Mouse (Mus musculus): ENCODE data around the gene Irak2. TPM values are rescaled to one million over a fixed set of nuclear protein-coding genes. Genes with fewer than 3 reads are reported as not detected.

Gene Irak2
- polyA plus RNA-seq, 1 experiment from 2014 or later, result 2.6 TPM

GRCm38 (mm10) chr6:113741425-113741824 is 103.2 kb downstream of the Irak2 start:
- ATAC-seq (ENCODE audit: insufficient read depth, low FRiP score, low TSS enrichment) (no peak), DNase-seq (ENCODE audit: low spot score) (no peak)
- Histone ChIP-seq H3K4me1 (ENCODE audit: control insufficient read depth, insufficient read depth, low read length) (no peaks in the 10 kb centered on the region), H3K27me3 (ENCODE audit: control insufficient read depth, insufficient read depth, low read length) (no peaks in the 10 kb centered on the region), H3K9ac (ENCODE audit: low read length) (no peak overlapping the region), H3K4me2 (ENCODE audit: low read depth) (no peak overlapping the region), H3K36me3 (ENCODE audit: control insufficient read depth, insufficient read depth, low read length) (peaks cover 3% of the 10 kb centered on the region), H3K4me3 (ENCODE audit: low read depth, low read length) (no peak overlapping the region), H3K9me3 (ENCODE audit: control insufficient read depth, low read length) (no peaks in the 10 kb centered on the region), H3K27ac (ENCODE audit: low read depth, low read length) (no peak overlapping the region)
- WGBS, result 75% methylated on average over 2 of the region's 2 CpGs

GRCm38 (mm10) chr6:113742321-113742720 is 104.1 kb downstream of the Irak2 start:
- H3K27ac ChIP-seq (ENCODE audit: low read depth, low read length), result no peak overlapping the region
- H3K27me3 ChIP-seq (ENCODE audit: control insufficient read depth, insufficient read depth, low read length), result no peaks in the 10 kb centered on the region
- H3K9me3 ChIP-seq (ENCODE audit: control insufficient read depth, low read length), result no peaks in the 10 kb centered on the region
- DNase-seq (ENCODE audit: low spot score) (no peak), ATAC-seq (ENCODE audit: insufficient read depth, low FRiP score, low TSS enrichment) (no peak)
- H3K36me3 ChIP-seq (ENCODE audit: control insufficient read depth, insufficient read depth, low read length), result peaks cover 3% of the 10 kb centered on the region
- no peak overlapping the region for H3K4me3 ChIP-seq (ENCODE audit: low read depth, low read length)
- 77% methylated on average over 1 of the region's 1 CpGs for WGBS
- no peaks in the 10 kb centered on the region for H3K4me1 ChIP-seq (ENCODE audit: control insufficient read depth, insufficient read depth, low read length)
- no peak overlapping the region for H3K9ac ChIP-seq (ENCODE audit: low read length)
- no peak overlapping the region for H3K4me2 ChIP-seq (ENCODE audit: low read depth)

GRCm38 (mm10) chr6:113743111-113743510 is 104.8 kb downstream of the Irak2 start:
- H3K4me3 ChIP-seq (ENCODE audit: low read depth, low read length), result no peak overlapping the region
- H3K27ac ChIP-seq (ENCODE audit: low read depth, low read length), result no peak overlapping the region
- DNase-seq (ENCODE audit: low spot score) (no peak), ATAC-seq (ENCODE audit: insufficient read depth, low FRiP score, low TSS enrichment) (no peak)
- H3K4me1 ChIP-seq (ENCODE audit: control insufficient read depth, insufficient read depth, low read length), result no peaks in the 10 kb centered on the region
- H3K9me3 ChIP-seq (ENCODE audit: control insufficient read depth, low read length), result no peaks in the 10 kb centered on the region
- no peak overlapping the region for H3K9ac ChIP-seq (ENCODE audit: low read length)
- peaks cover under 1% of the 10 kb centered on the region for H3K36me3 ChIP-seq (ENCODE audit: control insufficient read depth, insufficient read depth, low read length)
- no peak overlapping the region for H3K4me2 ChIP-seq (ENCODE audit: low read depth)
- 59% methylated on average over 1 of the region's 1 CpGs for WGBS
- H3K27me3 ChIP-seq (ENCODE audit: control insufficient read depth, insufficient read depth, low read length), result no peaks in the 10 kb centered on the region

Small RNA genes lying within 50 kb of the gene (microRNA-seq; reads per million reads assigned to microRNA genes)
- gene Mir7042, result not detected

Other genes with a start within 250 kb of the Irak2 start
- gene Ttll3, start 249.2 kb upstream of the Irak2 start, polyA plus RNA-seq (2014; fragmentation: Nextera tagmentation; extraction: Ambion mirVana), result 3.4 and 4.3 TPM in 2 replicates
- 27.7 and 27.9 TPM in 2 replicates for gene Rpusd3, start 219.1 kb upstream of the Irak2 start, polyA plus RNA-seq (2014; fragmentation: Nextera tagmentation; extraction: Ambion mirVana)
- 0.19 TPM in 1 of 2 replicates, not detected in the other for gene Cidec, start 202.7 kb upstream of the Irak2 start, polyA plus RNA-seq (2014; fragmentation: Nextera tagmentation; extraction: Ambion mirVana)
- gene Jagn1, start 195.9 kb upstream of the Irak2 start, polyA plus RNA-seq (2014; fragmentation: Nextera tagmentation; extraction: Ambion mirVana), result 74.7 and 75.9 TPM in 2 replicates
- 0.77 and 0.78 TPM in 2 replicates for gene Il17re, start 180.0 kb upstream of the Irak2 start, polyA plus RNA-seq (2014; fragmentation: Nextera tagmentation; extraction: Ambion mirVana)
- gene Il17rc, start 167.0 kb upstream of the Irak2 start, polyA plus RNA-seq (2014; fragmentation: Nextera tagmentation; extraction: Ambion mirVana), result 3.2 and 3.4 TPM in 2 replicates
- gene Creld1, start 155.2 kb upstream of the Irak2 start, polyA plus RNA-seq (2014; fragmentation: Nextera tagmentation; extraction: Ambion mirVana), result 33.6 and 41.1 TPM in 2 replicates
- gene Prrt3, start 136.5 kb upstream of the Irak2 start, polyA plus RNA-seq (2014; fragmentation: Nextera tagmentation; extraction: Ambion mirVana), result 0.91 and 0.94 TPM in 2 replicates
- gene Emc3, start 106.8 kb upstream of the Irak2 start, polyA plus RNA-seq (2014; fragmentation: Nextera tagmentation; extraction: Ambion mirVana), result 82.4 and 89.4 TPM in 2 replicates
- gene Fancd2, start 106.8 kb upstream of the Irak2 start, polyA plus RNA-seq (2014; fragmentation: Nextera tagmentation; extraction: Ambion mirVana), result 13.6 and 15.7 TPM in 2 replicates
- gene Fancd2os, start 37.8 kb upstream of the Irak2 start, polyA plus RNA-seq (2014; fragmentation: Nextera tagmentation; extraction: Ambion mirVana), result not detected in 2 replicates
- gene Brk1, start 33.7 kb upstream of the Irak2 start, polyA plus RNA-seq (2014; fragmentation: Nextera tagmentation; extraction: Ambion mirVana), result 220 and 232 TPM in 2 replicates
- 64.9 and 68.2 TPM in 2 replicates for gene Vhl, start 14.5 kb upstream of the Irak2 start, polyA plus RNA-seq (2014; fragmentation: Nextera tagmentation; extraction: Ambion mirVana)
- 0.95 and 0.97 TPM in 2 replicates for gene Tatdn2, start 58.6 kb downstream of the Irak2 start, polyA plus RNA-seq (2014; fragmentation: Nextera tagmentation; extraction: Ambion mirVana)
- 0.39 TPM in 1 of 2 replicates, not detected in the other for gene Ghrl, start 81.4 kb downstream of the Irak2 start, polyA plus RNA-seq (2014; fragmentation: Nextera tagmentation; extraction: Ambion mirVana)
- gene Sec13, start 102.3 kb downstream of the Irak2 start, polyA plus RNA-seq (2014; fragmentation: Nextera tagmentation; extraction: Ambion mirVana), result 302 and 309 TPM in 2 replicates

Measured in neural tube, embryonic 11.5 days (tissue).